Mouse (Mus musculus) right cerebral cortex, postnatal 36 days (tissue): ENCODE measurements around the gene Ptpre.
A peak's percentile ranks its signal among the peaks of the same experiment; 100 is the strongest.

Source experiments
- DNase-seq, 2 experiments: peaks; one replicate each; pipeline ENCODE4 v3.0.0; 2022; ENCODE audit warnings: low spot score in 2 of 2, mixed read lengths in 1 of 2

The Ptpre gene

DNA sequence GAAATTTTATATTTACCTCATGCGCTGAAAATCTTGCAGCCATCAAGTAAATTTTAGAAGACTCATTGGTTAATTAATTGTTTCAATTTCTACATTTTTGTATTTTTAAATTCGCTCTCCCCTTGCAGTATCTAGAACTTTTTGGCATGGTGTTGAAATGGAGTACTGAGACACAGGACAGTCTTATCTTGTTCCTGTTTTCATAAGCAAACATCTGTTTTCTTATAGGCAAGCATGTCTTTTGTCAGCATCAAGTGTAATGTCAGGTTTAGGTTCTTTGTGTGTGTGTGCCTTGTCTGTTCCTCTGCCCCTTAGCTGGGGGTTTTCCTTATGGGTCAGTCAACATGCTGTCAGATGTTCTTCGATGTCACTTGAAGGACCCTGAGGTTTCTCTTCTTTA is 39.0 kb downstream of the Ptpre start:
- DNase-seq = no peak

DNA sequence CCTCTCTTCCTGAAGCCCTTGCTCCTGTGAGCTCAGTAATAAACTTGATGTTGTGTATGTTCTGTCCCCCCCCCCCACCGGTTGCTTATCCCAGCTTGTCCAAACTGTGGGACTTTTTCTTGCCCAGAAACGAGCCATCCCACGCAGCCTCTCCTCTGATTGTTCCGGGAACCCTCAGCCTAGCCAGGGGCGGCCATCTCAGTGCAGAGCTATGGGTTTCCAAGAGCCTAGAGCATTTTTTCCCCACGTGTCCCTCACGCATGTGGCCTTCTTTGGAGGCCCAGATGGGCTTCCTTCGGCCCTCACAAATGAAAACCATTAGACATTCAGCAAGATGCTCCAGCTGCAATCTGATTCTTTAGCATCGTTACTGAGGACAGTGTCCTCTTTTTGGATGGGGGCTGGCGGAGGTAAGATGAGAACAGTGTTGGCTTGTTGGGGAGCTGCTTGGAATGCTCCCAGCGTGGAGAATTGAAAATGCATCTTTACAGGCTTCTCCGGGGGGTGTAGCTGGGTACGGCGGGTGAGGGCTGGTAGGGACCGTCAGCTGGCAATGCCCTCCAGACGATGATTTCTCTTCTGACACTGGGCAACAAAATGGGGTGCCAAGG is 41.5 kb downstream of the Ptpre start:
- peak in 1 of 2 experiments; percentile 23 for DNase-seq

DNA sequence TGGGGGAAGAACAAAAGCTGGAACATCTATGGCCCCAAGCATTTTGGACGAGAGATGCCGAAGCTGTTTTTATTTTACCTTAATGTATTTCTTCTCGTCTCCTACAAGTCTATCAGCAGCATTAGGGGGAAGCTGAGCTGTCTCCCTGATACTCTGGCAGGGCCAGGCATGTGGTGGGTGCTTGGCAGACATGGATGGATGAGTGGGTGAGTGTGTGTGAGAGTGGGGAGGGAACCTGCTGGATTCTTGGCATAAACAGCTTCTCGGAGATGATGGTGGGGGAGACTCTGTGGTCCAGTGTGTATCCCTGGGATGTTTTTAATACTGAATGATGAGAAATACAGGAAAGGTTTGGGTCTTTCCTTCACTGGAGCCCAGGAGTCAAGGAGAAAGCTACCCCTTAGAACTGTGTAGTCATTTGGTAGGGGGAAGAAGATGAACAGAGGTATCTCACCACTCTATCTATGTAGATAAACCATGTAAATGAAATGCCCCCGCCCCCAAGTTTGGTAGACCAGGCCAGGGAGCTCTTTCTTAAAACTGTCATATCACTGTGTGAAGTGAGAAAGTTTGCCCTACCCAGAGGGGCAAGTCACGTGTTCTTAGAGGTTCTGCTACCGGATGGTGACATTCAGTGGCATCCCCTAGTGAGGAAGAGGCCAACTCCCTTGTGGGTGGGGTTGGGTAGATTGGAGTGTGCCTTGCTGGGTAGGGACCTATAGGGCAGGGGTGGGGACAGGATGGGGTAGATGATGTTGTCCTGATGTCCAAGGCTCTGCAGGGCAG is 43.2 kb downstream of the Ptpre start:
- DNase-seq = peak; percentile 39 to 66

DNA sequence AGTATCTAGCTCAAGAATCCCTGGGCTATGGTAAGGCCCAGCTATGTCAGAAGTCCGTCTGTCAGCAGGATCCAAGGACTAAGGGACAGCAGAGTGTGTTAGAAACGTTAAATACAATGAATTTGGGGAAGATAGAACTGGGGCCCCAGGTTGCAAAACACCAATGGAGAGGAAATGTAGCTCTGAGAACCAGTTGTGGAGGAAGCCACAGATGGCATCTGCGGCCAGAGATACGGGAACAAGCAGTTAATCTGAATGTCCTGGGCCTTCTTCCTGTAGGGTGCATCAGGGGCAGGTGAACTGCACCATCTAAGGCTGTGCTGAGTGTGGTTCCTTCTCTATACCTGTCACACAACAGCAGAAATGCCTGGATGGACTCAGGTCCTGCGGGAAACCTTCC is 43.8 kb downstream of the Ptpre start:
- DNase-seq = no peak

DNA sequence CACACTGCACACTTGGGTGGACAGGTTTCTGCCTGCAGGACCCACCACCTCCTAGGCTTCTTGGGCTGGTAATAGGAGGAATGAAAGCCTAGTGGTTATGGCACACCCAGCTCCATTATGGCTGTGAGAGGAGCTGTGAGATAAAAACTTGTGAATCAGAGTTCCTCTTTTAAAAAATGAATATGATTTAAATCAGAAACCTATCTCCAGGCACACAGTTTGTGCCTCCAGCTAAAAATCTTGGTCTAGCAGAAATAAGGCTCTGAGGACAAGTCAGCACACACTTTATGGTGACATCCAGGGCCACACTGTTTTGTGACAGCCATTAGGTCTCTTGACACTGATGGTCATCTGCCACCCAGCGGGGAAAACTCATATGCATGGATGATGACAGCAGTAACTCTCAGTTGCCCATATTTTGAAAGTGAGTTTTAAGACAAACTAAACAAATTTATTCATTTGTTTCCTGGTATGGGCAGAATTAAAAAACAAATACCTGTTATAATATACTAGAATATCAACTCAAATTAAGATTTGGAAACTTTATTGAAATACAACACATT is 47.9 kb downstream of the Ptpre start:
- no peak for DNase-seq

DNA sequence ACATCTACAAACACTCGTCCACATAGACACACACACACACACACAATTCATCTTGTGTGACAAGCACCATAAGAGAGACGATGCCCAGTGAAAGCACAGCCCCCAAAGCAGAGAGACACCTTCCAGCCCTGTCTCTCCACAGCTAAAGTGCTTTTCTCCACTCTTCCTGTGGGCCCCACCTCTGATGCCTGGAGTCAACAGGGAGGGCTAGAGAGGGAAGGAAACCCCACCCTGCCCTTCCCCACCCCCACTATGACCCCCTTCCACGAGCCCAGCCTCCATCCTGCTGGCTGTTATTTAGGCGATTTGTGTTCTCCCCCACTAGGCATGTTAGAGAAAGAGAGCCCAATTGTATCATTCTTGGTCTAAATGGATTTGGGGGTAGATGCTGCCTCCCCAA is 49.1 kb downstream of the Ptpre start:
- DNase-seq = no peak

DNA sequence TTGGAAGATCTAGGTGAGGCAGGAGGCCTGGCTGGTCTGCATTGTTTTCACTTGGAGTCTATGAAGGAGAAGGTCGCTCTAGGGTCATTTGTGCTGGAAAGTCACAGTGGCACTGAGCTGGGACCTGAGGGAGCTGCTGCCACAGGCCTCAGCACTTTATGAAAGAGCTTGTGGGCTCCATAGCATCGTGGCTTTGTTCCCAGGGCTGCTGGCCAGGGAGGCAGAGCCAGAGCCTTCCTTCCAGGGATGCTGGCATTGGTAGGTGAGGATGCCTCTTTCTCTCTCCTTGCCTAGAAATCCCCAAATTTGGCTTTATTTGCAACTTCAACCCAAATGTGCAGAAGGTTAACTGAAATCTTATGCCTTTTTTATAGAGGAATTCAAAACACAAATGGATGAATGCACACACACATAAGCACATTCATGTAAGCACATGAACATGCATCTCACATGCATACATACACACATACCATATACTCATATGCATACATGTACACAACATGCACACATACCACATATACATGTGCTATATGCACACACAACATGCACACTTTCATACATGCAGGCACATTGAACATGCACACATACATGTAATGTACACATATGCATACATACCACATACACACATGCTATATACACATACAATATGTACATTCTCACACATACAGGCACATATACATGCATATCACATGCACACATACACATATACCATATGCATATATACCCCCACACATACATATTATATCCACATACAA is 50.7 kb downstream of the Ptpre start:
- no peak for DNase-seq

DNA sequence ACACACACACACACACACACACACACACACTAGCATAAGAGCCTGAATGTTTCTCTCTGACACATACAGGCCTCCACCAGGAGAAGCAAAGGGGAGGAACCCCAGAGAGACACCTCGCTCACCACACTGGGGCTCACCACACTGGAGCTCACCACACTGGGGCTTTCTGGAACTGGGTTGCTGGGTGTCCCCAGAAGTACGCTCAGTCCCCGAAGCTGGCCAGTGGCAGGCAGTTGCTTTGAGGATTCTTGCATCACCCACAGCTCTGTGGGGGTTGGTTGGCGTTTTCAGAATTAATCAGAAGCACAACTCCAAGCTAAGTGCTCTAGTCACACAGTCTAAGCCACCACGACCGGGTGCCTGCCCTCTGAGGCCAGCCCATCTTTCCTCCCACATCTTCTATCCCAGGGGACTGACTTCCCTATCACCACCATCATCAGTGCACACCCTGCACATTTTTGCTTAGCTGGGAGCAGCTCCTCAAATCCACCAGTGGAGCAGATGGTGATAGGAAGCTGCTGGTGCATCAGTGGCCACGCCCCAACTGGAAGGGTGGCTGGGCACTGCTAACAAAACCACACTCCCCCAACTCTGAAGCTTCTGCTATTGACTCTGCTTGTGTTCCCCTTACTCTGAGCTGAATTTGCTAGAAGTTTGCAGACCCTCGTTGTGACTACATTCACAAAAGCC is 51.5 kb downstream of the Ptpre start:
- DNase-seq = no peak

DNA sequence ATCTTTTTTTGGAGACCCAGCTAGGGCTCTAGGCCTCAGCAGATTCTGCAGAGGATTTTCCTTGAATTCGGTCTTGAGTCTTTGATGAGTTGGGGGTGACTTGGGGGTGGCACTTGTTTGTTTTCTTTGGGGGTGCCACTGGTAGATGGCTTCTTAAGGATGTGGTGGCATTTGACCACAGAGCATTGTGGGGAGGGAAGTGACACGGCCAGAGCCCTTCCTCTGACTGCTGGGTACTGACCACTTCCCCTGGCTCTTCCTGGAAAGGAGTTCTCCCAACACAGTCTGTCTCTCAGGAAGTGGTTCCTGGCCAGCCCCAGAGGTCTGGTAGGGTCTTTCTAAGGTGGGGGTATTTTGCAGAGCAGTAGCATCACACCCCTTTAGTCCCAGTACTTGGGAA is 54.2 kb downstream of the Ptpre start:
- DNase-seq = no peak

DNA sequence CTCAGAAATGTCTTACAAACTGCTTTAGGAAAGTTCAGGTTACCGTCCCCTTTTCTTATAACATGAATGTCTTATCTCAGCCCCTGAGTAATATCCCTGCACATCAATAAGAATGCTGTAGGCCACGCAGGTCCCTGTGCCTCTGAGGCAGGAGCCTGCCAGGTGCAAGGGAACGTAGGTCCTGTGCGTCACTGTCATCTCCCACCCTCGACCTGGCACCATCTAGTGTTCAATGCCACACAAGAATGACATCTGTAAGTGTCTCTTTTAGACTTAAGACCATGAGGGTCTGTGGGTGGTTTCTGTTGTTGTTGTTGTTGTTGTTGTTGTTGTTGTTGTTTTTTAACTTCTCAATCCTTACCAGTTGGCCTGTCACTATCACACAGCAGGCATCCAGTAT is 56.0 kb downstream of the Ptpre start:
- DNase-seq = no peak

DNA sequence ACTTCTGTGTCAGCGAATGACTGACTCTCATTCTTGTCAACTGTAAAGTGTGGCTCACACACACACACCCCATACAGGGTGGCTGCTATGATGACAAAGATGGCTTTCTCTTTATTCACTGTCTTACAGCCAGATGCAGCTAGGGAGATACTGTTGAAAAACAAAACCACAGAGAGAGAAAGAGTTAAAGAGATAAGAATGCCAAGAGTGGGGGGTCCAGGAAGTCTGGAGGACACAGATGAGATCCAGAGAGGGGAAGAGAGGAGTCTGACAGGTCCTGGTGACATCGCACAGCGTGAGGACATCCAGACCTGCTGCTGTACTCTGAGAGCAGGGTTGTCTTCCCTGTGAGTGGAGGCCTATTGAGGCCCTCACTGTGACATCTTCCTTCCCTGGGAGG is 56.5 kb downstream of the Ptpre start:
- DNase-seq = no peak

DNA sequence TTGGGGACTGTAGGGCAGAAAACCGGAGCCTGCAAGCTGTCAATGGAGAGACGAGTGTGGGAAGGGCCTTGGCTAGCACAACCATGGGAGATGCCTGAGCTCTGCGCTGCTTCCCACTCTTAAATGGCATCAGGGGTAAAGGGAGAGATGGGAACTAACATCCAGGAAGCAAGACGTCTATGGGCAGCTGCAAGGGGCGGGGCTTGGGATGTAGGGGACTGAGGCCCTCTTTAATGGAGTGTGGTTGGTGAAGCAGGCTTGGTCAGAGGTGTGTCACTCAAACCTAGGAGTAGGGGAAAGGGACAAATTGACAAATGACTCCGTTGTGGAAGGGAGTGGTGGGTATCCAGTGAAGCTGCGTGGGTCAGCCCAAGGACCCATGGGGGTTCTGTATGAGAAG is 57.4 kb downstream of the Ptpre start:
- no peak for DNase-seq

DNA sequence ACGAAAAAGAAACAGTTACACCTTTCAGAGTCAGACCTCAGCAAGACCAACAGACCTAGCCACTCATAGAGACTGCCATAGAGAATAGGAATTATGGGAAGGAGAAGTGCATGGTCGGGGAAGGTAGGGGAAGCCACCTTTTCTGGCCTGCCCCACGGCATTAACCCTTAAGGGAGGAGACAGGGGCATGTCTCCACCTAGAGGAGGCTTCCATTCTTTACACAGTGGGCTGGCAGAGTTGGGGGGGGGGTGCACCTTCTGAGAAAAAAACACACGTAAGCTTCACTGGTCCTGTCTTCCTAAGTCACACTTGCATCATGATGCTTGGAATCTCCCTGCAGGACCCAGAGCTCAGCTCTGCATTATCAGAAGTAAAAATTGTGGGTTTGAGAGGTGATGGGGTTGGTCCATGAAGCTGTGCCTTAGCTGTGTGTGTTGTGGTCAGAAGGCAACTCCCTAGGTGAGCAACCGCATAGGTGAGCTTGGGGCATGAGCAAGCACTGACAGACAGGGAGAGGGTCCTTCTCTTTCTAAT is 58.4 kb downstream of the Ptpre start:
- DNase-seq = no peak

DNA sequence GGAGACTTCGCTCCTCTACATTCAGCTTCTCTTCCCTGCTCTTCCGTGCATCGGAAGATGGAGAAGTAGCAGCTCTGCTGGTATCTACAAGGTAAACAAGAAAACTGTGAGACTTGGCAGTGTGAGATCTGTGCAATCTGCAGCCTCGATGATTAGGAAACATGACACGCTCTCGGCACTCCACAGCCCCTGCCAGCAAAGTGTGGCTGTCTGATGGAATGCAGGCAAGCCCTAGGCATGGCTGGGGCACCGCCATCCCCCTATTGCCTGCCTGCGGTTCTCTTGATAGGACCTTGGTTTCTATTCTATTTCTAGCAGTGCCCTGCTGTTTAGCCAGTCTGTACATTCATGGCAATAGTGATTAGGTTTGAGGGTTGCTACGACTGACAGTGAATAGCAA is 59.7 kb downstream of the Ptpre start:
- DNase-seq = no peak

DNA sequence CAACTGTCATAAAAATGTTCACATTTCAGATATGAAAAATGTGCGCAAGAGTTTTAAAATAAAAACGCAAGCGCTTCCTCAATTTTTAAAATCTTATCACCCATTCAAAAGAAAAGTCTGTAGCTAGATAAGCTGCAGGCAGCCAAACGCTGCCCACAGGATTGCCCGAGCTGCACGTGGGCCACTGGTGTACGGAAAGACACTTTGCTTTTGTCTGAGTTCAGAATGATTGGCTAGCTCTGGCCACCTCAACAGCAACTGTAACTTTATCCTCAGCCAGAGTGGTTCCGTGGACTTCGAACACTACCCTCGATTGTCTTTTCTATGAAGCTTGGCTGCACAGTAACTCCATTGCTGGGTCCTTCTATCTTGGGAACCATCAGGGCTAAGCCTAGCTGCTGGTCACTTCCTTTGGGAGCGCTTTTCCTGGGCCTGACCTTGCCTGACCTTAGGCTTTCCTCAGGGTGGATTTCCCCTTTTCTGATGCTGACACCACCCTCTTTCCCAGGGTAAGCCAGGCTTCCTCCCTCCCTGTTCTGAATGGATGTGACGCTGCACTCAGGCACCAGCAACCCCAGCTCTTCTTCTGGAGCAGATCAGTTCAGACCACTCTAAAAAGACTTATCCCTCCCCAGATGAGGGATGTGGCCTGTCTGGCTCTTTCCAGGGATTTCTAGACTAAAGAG is 60.5 kb downstream of the Ptpre start:
- DNase-seq = no peak

DNA sequence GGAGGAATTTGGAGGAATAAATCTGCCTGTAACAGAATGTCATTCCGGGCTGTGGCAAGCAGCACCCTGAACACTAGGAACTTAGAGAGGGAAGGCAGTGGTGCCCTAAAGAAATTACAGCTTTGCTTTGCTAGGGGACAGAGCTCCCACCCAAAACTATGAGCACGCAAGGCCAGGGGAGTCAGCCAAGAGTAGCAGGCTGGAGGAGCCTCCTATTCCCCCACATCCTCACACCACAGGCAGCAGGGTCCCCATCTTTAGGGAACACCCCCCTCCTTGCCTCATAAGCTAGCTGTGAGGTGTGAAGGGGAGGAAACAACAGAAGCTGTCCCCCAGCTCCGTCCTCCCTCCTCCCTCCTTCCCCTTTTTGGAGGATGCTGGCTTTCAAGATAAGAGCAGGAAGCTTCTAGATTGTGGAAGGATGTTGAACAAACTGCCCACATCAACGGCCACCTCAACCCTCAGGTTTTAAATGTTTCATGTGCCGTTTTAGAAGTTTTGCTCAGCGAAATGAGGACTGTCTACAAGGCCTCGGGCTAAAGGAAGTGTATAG is 61.1 kb downstream of the Ptpre start:
- DNase-seq = no peak

DNA sequence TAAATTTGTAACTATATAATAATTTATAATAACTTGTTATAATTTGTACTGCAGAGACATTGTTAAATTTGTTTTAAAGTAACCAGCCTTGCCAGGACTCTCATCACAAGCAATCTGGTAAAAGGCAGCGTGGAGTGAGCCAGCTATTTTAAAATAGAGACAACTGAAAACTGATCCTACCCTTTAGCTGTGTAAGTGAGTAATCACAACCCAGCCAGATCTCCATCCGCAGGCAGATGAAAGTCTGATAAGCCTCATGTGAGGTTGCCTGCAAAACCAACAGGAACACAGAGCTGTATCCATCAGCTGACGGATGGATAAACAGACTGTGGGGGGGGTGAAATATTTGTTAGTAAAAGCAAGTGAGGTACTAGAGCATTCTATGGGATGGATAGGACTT is 62.8 kb downstream of the Ptpre start:
- no peak for DNase-seq

DNA sequence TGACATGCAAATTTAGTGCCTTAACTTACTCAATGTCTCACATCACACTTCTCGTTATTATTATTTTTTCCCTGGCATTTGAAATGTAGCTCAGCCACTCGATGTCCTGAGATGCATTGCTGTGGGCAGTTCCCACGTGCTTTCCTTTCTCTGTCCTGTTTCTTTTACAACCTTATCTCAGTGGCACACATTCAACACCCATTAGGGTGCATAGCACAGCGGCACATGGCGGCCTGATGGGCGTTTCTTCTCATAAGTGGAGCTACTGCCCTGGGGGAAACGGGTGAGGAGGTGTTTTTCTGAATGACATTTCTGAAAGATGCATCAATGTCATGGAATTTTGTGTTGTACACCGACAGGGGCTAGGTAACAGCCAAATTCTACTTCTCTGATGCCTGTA is 64.3 kb downstream of the Ptpre start:
- no peak for DNase-seq

DNA sequence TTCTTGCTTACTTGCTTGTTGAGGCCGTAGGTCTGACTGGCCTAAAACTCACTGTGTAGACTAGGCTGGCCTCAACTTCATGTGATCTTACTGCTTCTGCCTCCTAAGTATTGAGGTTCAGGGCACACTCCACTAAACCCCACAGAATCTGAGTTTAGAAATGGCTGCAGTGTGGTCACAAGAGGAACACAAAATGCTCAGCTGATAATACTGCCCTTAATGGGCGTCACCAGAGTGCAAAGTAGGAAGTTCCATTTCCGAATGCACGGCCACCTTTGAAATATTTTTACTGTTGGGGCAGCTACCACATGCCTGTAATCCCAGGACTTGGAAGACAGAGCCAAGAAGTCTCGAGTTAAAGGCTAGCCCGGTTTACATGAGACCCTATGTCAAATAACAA is 65.0 kb downstream of the Ptpre start:
- DNase-seq = no peak

DNA sequence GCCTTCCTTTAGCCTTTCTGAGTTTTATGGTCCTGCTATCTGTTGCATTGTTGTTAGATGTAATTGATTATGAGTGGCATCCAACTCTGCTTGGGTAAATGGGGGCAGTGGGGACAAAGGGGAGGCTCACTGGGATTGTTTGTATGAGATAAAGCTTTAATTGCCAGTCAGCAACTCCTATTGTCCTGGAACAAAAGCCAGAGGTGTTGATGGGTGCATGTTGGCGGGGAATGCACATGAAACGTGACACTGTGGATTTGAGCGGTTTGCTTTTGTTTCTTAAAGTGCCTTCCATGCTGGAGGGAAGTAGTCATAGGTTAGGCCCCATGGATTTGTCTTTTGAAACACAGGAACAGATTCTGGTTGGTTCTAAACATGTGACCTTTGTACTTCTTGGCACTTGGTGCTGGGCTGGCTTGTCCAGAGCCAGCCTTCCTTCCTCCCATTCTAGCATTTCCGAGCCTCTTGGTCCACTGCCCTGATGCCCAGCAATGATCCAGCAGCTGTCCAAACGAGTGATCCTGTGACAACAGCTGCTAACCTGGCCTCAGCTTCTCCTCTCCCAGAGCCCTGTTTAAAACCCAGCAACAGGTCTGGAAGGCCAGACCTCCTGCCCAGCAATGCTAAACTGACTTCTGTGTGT is 65.7 kb downstream of the Ptpre start:
- DNase-seq = no peak
